Mouse (Mus musculus): Measurements from ENCODE around the gene L1cam.

Gene L1cam

DNA sequence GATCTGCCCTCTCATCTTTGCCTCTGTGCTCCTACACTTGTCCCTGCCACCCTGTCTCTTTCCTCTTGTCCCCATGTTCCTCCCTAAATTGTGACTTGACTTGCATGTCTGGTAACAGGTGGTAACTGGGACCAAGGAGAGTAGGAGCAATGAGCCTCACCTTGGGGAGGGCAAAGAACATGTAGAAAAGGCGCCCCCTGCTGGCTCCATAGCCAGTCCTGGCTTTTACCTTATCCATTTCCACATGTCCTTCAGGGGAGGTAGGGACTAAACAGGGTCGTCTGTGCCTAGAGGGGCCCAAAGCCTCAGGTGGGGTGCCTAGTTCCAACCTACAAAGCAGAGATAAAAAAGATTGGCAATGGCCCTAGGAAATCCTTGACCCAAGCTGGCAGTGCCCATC, at the start of gene L1cam:
TSS of gene L1cam (minus strand) at position 387 of the 400 bp plus-strand sequence.
- peak; percentile 51 for DNase-seq (ENCODE audit: low read depth, low spot score)

GRCm38 (mm10) chrX:73942294-73942693, 46.4 kb upstream of the L1cam start:
- DNase-seq (ENCODE audit: low read depth, low spot score) = no peak

DNA sequence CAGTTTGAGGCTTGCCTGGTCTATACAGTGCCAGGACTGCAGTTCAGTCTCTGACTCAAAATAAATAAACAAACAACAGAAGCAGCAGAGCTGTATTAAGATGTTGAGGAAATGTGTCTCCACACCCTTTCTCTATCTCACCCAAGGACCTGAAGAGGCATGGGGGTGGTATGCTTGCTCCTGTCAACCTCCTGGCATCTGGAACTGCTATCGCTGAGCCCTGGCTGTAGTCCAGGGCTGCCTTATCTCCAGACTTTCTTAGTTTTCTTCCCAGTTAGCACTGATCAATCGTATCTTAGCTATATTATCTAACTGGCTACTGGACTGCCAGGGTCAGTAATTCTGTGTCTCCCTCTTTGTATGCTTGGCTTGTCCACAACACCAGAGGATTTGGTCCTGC, 46.0 kb upstream of the L1cam start:
- no peak for DNase-seq (ENCODE audit: low read depth, low spot score)

DNA sequence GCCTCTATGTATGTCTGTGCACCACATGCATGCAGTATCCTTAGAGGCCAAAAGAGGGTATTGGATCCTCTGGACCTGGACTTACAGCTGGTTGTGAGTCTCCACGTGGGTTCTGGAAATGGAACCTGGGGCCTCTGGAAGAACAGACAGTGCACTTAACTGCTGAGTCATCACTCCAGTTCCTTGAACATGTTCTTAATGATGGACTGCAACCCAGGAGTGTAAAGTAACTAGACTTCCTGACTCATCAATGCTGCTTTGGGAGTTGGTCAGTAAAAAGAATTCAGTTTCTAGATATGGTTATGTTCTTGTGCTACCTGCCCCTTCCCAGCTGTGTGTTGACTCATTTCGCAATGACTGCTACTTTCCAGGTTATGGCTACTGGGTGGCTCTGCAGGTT, 36.0 kb upstream of the L1cam start:
- no peak for DNase-seq (ENCODE audit: low read depth, low spot score)

DNA sequence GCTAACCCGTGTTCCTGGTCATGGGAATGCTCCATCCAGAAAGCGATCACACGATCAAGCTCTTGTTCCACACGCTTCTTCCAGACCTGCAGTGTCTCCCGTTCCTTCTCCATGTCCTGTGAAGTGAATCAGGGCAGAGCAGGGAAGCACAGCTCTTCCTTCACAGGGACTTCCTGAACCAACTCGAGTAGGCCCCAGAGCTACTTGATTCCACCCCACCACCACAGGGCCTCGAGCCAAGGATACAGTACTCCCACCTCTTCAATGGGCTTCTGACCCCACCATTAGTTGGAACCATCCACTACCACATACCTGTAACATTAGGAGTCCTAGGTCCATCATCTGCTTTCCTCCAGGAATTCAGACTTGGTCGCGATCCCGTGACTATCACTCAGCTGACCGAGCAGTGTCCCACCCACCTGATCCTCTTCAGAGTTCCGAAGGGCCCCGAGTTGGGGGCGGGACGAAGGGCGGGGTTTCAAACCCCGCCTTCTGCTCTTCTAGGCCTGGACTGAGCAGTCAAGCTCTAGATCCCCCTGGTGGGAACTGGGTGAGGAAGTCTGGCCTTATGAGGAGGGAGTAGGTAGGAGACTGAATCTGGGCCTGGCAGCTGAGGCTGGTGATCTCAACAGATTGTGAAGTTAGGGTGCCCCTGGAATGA, 34.6 kb upstream of the L1cam start, which contains the start of gene Renbp:
TSS of gene Renbp (minus strand) at position 449 of the 661 bp plus-strand sequence.
- DNase-seq (ENCODE audit: low read depth, low spot score) = peak; percentile 89

DNA sequence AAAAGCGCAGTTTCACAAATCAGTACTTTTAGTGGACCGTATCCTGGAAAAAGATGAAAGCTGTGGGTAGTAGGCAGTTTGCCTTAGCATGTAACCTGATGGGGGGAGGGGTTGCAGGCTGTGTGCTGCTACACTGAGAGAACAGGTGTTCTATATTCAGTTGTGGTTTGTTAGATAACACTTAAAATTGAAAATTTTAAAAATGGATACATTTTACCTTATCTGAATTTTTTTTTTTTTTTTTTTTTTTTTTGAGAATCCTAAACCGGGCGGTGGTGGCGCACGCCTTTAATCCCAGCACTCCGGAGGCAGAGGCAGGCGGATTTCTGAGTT, 26.6 kb upstream of the L1cam start:
- no peak for DNase-seq (ENCODE audit: low read depth, low spot score)

DNA sequence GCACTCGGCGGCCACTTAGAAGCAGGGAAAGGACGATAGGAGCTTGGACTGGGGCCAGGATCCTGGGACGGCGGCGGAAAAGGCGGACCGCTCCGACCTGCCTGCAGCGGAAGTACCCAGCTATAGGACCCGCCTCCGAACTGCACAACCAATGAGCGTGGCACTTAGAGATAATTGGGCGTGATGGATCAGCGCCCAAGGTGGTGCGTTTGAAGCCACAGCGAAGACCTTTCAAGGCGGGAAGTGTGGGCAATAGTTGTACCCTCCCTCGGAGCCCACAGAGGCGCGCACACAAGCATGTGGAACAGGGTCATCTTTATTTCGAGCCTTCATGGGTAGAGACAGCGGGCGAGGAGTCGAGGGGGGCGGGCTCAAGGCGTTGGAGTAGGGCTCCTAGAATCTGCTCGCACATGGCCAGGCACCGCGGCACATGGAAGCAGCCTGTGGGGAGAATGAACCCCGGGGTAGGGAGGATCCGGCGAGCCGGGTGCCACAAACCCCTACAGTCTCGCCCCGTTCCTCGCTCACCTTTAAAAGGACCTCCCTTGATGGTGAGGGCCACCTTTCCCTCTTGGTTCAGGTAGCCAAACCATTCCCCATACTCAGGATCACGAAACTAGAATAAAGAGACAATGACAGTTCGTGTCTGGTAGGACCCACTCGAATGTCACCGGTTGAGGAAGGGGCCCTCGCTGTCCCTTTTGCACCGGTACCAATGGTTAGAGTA, 26.1 kb upstream of the L1cam start, which contains the start of the genes Arhgap4 and Naa10:
TSS of gene Arhgap4 (minus strand) at position 48 of the 727 bp plus-strand sequence.
TSS of gene Naa10 (minus strand) at position 122 of the 727 bp plus-strand sequence.
- DNase-seq (ENCODE audit: low read depth, low spot score) = peak; percentile 90

- DNase-seq (ENCODE audit: low read depth, low spot score) = no peak
Measured at GRCm38 (mm10) chrX:73921285-73921822, 25.4 kb upstream of the L1cam start.

GRCm38 (mm10) chrX:73918631-73919030, 22.7 kb upstream of the L1cam start:
- no peak for DNase-seq (ENCODE audit: low read depth, low spot score)

- DNase-seq (ENCODE audit: low read depth, low spot score) = no peak
Measured at GRCm38 (mm10) chrX:73916945-73917344, 21.0 kb upstream of the L1cam start.

- peak; percentile 98 for DNase-seq (ENCODE audit: low read depth, low spot score)
Measured at GRCm38 (mm10) chrX:73914827-73915703, 19.2 kb upstream of the L1cam start.

- no peak for DNase-seq (ENCODE audit: low read depth, low spot score)
Measured at GRCm38 (mm10) chrX:73911588-73911987, 15.7 kb upstream of the L1cam start.

DNA sequence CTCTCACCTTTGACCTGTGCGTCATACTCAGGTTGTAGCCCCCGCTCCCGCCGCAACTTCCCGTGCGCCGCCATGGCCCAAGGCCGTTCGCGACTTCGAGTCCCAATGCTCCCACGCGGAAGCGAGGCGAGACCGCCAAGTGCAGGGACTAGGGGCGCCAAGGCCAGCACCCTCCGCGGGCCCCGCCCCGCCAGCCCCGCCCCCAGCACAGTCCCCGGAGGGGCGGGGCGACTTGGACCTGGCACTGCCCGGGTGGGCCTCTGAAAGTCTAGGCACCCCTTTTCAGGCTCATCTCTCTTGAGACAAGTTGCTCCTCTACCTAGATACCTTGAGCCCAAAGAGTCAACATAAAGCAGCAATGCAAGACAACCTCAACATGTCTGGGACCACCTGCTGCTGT, 15.3 kb upstream of the L1cam start:
- DNase-seq (ENCODE audit: low read depth, low spot score) = no peak

DNA sequence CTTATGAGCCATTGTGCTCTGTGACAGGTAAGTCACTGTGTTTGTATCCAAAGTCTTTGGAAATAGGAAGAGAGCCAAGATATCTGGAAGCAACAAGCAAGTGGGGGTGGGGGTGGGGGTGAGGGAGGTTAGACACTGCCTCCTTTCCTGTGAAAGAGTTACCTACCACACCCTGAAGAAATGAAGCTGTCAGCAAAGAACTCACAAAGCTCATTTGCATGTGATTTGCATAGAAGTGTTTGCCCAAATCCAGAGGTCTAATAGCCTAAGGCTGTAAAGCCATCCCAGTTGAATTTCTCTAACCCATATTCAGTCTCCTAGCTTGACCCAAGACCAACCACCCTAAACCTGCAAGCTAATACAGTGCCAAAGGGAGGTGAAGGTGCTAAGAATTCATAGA, 14.5 kb upstream of the L1cam start:
- no peak for DNase-seq (ENCODE audit: low read depth, low spot score)

- no peak for DNase-seq (ENCODE audit: low read depth, low spot score)
Measured at GRCm38 (mm10) chrX:73910049-73910448, 14.1 kb upstream of the L1cam start.

DNA sequence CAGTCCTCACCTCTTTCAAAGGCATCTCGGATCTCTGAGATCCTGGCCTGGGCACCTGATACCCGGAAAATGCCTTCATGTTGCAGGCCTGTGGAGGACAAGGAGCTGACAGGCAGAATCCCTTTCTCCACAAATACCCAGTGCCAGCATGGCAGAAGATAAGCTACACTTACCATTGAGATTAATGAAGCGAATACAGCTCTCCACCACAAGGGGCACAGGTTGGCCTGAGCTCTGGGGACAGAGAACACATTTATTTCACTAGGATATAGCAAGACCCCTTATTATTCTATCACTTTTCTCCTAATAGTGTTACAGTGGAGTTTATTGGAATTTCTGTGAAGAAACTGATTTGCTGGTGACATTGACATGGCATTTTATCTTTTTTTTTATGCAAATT, 2.1 kb upstream of the L1cam start:
- DNase-seq (ENCODE audit: low read depth, low spot score) = no peak

DNA sequence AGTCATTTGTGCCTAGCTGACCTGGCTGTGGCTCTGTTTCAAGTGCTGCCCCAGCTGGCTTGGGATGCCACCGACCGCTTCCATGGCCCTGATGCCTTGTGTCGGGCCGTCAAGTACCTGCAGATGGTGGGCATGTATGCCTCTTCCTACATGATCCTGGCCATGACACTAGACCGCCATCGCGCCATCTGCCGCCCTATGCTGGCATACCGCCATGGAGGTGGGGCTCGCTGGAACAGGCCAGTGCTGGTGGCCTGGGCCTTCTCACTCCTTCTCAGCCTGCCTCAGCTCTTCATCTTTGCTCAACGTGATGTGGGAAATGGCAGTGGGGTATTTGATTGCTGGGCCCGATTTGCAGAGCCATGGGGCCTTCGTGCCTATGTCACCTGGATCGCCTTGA, 3.1 kb downstream of the L1cam start:
- no peak for DNase-seq (ENCODE audit: low read depth, low spot score)

DNA sequence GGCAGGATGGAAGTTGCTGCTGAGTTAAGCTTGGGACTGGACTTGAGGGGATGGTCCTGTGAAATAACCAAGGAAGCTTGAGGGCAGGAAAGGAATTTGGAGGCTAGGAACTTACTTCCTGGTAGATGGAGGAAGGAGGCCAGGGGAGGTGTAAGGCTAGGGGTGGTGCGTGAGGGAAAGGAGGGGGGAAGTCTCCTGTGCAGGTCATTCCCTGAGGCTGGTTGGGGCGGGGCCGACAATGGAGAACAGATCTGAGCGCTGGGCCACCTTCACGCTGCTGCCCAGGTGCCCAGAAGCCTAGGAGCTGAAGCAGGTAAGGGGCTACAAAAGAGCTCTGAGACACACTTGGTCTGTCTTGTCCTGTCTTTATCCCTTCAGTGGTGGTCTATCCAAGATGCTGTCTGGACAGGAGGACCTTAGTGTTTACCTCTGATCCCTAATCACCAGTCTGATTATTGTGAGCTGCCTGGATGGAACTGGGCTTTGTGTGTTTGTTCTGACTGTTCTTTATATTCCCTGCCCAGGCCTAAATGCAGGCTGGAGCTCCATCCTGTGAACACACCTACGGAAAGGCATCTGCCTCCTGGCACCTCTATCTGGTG, 4.3 kb downstream of the L1cam start, which contains the start of gene Avpr2:
TSS of gene Avpr2 (plus strand) at position 552 of the 602 bp plus-strand sequence.
- no peak for DNase-seq (ENCODE audit: low read depth, low spot score)

DNA sequence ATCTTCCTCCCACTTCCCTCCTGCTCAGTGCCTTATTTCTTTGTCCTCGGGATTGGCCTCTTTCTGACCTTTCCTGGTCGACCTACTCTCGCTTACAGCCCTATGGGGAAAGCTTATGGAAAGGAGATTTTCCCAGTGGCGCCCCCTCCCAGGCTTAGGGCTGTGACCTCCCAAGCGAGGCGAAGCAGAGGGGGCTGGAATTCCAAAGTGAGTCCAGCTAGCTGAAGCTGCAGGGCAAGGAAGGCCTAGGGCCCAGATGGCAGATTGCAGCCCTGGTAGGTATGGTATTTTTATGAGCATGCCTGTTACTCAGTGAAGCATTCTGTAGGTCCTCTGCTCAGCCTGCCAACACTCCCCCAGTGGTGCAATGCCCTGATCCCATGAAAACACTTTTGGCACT, 14.4 kb downstream of the L1cam start:
- DNase-seq (ENCODE audit: low read depth, low spot score) = no peak

DNA sequence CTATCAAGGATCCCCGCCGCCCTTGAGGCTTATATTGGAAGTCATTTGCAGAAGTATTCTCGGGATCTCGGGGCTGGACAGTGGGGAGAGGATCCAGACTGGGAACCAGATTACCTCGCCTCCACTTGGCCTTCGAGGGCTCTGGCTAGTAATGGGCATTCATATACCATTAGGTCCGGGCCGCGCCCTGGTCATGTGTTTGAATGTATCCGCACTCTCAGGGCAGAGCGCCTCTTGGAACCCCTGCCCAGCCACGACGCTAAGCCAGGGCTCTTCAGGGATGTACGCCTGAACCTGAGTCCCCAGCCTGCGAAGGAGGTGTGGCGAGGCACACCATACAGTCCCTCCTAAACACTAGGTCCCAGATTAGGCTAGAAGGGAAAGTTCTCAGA, 14.9 kb downstream of the L1cam start:
- no peak for DNase-seq (ENCODE audit: low read depth, low spot score)
